Mouse (Mus musculus): Measurements from ENCODE around the gene Zfp383.

GRCm38 (mm10) chr7:29906682-29907058 lies 1.4 kb upstream of the Zfp383 start:
- TF ChIP-seq GATA1 (IDR thresholded peaks at IDR 0.05; ENCODE audit: borderline replicate concordance, low read length) (no peak), FLI1 (IDR thresholded peaks at IDR 0.05; ENCODE audit: low read length) (no peak)
